Mouse (Mus musculus) ovary, adult 2 months (tissue): Measurements from ENCODE around the gene Txndc2. TPM values are rescaled to one million over a fixed set of nuclear protein-coding genes. Genes with fewer than 3 reads are reported as not detected.

Experiments used
- polyA plus RNA-seq: library from polyadenylated mRNA; depleted of rRNA; stranded (reverse); fragments of >200 nt; gene quantifications from 2 replicates; pipeline ENCODE4 v1.2.3, GENCODE M21; 2012; rRNA removed

Gene Txndc2
- polyA plus RNA-seq: 0.57 and 1.3 TPM in 2 replicates

GRCm38 (mm10) chr17:65641734-65642218 is at the start of gene Txndc2:
TSS of gene Txndc2 (minus strand) at chr17:65642168.

GRCm38 (mm10) chr17:65613463-65614412 is 28.2 kb downstream of the Txndc2 start, which contains the start of gene Vapa:
TSS of gene Vapa (minus strand) at chr17:65613555.

Other genes starting within 250 kb of the Txndc2 start
- 0.42 and 0.79 TPM in 2 replicates for gene Tmem232, start 101.4 kb downstream of the Txndc2 start, polyA plus RNA-seq
- gene Vapa, start 28.6 kb downstream of the Txndc2 start, polyA plus RNA-seq: 109 and 121 TPM in 2 replicates
- gene Rab31, start 130.6 kb upstream of the Txndc2 start, polyA plus RNA-seq: 48.9 and 62.0 TPM in 2 replicates
- gene Ppp4r1, start 140.4 kb upstream of the Txndc2 start, polyA plus RNA-seq: 50.4 and 54.1 TPM in 2 replicates
- gene Ralbp1, start 243.6 kb upstream of the Txndc2 start, polyA plus RNA-seq: 48.3 and 57.6 TPM in 2 replicates